Mouse (Mus musculus) embryonic fibroblast, embryonic 13.5 days (primary cell): ENCODE results near the gene Gpatch4. TPM values are rescaled to one million over a fixed set of nuclear protein-coding genes. Genes with fewer than 3 reads are reported as not detected.

Experiments
- H3K27ac ChIP-seq: 2 replicates; pipeline ENCODE4 v1.5.1; 2012; ENCODE audit warnings: low read length, control low read depth, inconsistent platforms; ENCODE audit not compliant: insufficient read depth
- H3K4me1 ChIP-seq: 2 replicates; pipeline ENCODE4 v1.6.1; 2011; ENCODE audit warnings: low read length; ENCODE audit not compliant: control insufficient read depth, insufficient read depth
- H3K4me3 ChIP-seq: 2 replicates; pipeline ENCODE4 v1.5.1; 2011; ENCODE audit warnings: mild to moderate bottlenecking, control low read depth, low read length; ENCODE audit not compliant: insufficient read depth
- CTCF ChIP-seq: IDR thresholded peaks from 2 replicates; pipeline ENCODE4 v1.5.1; 2011; ENCODE audit warnings: mild to moderate bottlenecking, control low read depth, low read length, moderate library complexity, borderline replicate concordance; ENCODE audit not compliant: insufficient read depth
- POLR2A ChIP-seq: IDR thresholded peaks from 2 replicates; pipeline ENCODE4 v1.6.1; 2011; ENCODE audit warnings: low read depth, mild to moderate bottlenecking, control low read depth, low read length, moderate library complexity
- polyA plus RNA-seq: library from polyadenylated mRNA; stranded (reverse); fragments of >200 nt; gene quantifications from 2 replicates; pipeline ENCODE4 v1.2.4, GENCODE M21; 2011; ENCODE audit warnings: low read depth; ENCODE audit not compliant: missing spikeins, insufficient read length

The Gpatch4 gene
- polyA plus RNA-seq, 1 experiment = 20.1 TPM

DNA sequence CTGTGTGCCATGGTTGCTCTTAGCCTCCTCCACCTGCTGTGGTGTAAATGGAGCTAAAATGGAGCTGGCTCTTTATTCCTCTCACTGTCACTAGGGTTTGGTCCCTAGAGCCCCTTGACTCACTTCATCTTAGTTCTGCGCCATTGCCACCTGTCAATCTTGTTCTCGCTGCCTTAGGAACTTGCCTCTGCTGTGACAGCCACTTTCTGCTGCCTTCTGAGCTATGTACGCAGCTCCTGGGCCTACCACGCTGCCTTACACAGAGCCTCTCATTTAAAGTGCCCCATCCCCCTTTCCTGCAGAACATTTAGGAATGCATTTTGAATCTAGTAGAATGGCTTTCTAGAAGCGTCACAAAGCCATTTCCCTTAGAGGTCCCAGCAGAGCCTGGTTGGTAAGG, 51.2 kb downstream of the Gpatch4 start:
- no peak overlapping the region for H3K27ac ChIP-seq
- no peak overlapping the region for H3K4me3 ChIP-seq
- no peak for TF ChIP-seq CTCF
- no peak for TF ChIP-seq POLR2A
- H3K4me1 ChIP-seq = peaks cover 4% of the 10 kb centered on the region; the same call in 1 of the 2 replicates

DNA sequence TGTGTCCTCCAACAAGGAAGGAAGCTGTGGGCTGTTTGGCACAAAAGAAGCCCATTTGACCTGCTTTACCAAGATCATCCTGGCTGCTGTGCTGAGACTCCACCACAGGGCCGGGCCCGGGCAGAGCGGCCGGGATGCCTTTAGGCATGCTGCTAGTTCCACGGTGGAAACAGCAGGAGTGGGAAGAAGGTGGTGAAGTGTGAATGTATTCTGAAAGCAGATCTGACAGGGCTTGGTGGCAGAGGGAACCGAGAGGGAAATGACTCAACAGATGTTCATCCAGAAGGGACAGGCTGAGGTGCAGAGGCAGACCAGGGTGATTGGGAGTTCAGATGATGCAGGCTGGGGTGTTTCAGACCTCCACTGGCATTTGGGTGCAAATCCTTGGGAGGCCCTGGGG, 54.8 kb downstream of the Gpatch4 start:
- Histone ChIP-seq H3K4me1 (peaks cover 4% of the 10 kb centered on the region; the same call in 1 of the 2 replicates), H3K4me3 (no peak overlapping the region), H3K27ac (no peak overlapping the region)
- TF ChIP-seq CTCF (no peak), POLR2A (no peak)

DNA sequence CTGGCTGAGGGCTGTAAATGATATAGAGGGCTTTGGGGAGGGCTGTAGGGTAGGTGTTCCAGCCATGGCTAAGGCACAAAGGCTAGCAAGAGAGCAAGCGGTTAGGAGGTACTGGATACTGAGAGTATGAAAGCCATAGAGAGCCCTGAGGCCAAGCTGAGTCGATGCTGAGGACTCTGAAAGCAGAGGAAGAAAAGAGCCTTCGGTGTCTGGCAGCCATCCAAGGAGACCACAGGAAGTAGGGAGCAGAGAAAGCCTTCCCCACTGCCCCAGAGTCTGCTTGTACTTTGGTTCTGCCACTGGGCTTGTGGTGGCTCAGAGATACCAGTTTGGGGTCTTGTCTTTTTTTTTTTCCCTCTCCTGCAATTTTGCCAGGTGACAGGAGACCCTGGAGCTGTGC, 57.3 kb downstream of the Gpatch4 start:
- H3K27ac ChIP-seq = no peak overlapping the region
- no peak for TF ChIP-seq POLR2A
- no peak for TF ChIP-seq CTCF
- H3K4me1 ChIP-seq = peaks cover 4% of the 10 kb centered on the region; the same call in 1 of the 2 replicates
- no peak overlapping the region for H3K4me3 ChIP-seq

DNA sequence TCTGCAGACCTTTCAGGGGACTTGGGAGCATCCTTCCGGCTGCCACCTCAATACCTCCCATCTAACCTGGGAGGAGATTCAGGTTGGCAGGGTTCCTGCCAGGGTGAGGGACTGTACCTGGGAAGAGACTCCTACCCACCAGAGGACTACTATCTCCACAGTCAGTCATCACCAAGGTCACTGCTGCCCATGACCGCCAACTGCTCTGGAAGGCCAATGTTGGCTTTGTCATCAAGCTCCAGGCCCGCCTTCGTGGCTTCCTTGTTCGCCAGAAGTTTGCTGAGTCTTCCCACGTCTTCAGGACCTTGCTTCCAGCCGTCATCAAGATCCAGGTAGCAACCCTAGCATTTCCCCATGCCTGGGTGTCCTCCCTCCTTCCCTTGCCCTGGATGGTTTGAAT, 58.8 kb downstream of the Gpatch4 start:
- Histone ChIP-seq H3K27ac (no peak overlapping the region), H3K4me3 (no peak overlapping the region), H3K4me1 (peaks cover 4% of the 10 kb centered on the region; the same call in 1 of the 2 replicates)
- TF ChIP-seq CTCF (no peak), POLR2A (no peak)

DNA sequence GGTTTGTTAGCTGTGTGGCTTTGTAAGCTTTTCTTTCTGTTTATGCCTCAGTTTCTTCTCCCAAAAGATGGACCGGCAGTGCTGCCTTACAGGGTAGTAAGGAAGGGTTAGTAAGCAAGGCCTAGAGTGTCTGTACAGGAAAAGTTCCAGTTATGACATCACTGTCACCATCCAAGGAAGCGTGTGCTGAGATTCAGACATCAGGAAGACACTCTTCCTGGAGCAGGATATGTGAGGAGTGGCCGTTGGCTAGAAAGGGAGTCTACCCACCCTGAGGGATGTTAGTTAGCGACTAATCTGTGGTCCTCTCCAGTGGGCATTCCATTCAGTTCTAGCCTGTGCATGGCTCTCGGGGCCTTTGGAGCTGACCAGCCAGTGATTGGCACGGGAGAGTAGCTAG, 59.3 kb downstream of the Gpatch4 start:
- H3K4me1 ChIP-seq = peaks cover 4% of the 10 kb centered on the region; the same call in 1 of the 2 replicates
- no peak overlapping the region for H3K4me3 ChIP-seq
- no peak overlapping the region for H3K27ac ChIP-seq
- TF ChIP-seq CTCF (no peak), POLR2A (no peak)

DNA sequence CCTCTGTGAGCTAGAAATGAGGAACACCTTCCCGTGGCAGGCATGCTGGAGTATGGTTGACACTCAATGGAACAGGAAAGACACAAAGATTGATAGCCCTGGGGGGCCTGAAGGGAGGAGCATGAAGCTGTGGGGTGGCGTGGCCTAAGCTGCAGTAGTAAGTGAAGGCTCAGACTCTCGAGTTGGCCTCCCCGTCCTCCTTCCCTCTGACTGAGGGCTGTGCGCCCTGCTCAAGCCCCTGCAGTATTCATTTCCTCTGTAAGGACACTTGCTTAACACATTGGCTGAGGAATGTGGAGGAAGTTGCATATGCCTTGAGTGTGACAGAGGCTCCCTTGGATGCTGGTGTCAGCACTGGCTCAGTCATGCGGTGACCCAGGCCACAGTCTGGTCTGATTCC, 59.7 kb downstream of the Gpatch4 start:
- no peak overlapping the region for H3K27ac ChIP-seq
- peaks cover 4% of the 10 kb centered on the region; the same call in 1 of the 2 replicates for H3K4me1 ChIP-seq
- no peak overlapping the region for H3K4me3 ChIP-seq
- TF ChIP-seq CTCF (no peak), POLR2A (no peak)

Other genes starting within 250 kb of the Gpatch4 start
- gene Ntrk1, start 247.9 kb upstream of the Gpatch4 start, polyA plus RNA-seq = not detected in 2 replicates
- gene Insrr, start 246.2 kb upstream of the Gpatch4 start, polyA plus RNA-seq = not detected in 2 replicates
- 65.8 and 74.0 TPM in 2 replicates for gene Pear1, start 218.8 kb upstream of the Gpatch4 start, polyA plus RNA-seq
- not detected in 2 replicates for gene Sh2d2a, start 196.4 kb upstream of the Gpatch4 start, polyA plus RNA-seq
- gene Prcc, start 157.5 kb upstream of the Gpatch4 start, polyA plus RNA-seq = 27.5 and 34.2 TPM in 2 replicates
- 267 and 287 TPM in 2 replicates for gene Hdgf, start 136.8 kb upstream of the Gpatch4 start, polyA plus RNA-seq
- gene Mrpl24, start 123.6 kb upstream of the Gpatch4 start, polyA plus RNA-seq = 130 and 167 TPM in 2 replicates
- 41.6 and 54.7 TPM in 2 replicates for gene Isg20l2, start 112.8 kb upstream of the Gpatch4 start, polyA plus RNA-seq
- gene Rrnad1, start 112.4 kb upstream of the Gpatch4 start, polyA plus RNA-seq = 11.4 and 12.0 TPM in 2 replicates
- 80.0 and 99.8 TPM in 2 replicates for gene Crabp2, start 94.4 kb upstream of the Gpatch4 start, polyA plus RNA-seq
- gene Nes, start 72.0 kb upstream of the Gpatch4 start, polyA plus RNA-seq = 25.7 and 71.2 TPM in 2 replicates
- gene Bcan, start 42.9 kb upstream of the Gpatch4 start, polyA plus RNA-seq = 0.61 TPM in 1 of 2 replicates, not detected in the other
- not detected in 2 replicates for gene Hapln2, start 15.5 kb upstream of the Gpatch4 start, polyA plus RNA-seq
- 90.8 and 97.3 TPM in 2 replicates for gene Naxe, start 15.4 kb downstream of the Gpatch4 start, polyA plus RNA-seq
- not detected in 2 replicates for gene Ttc24, start 35.2 kb downstream of the Gpatch4 start, polyA plus RNA-seq
- gene Iqgap3, start 38.9 kb downstream of the Gpatch4 start, polyA plus RNA-seq = 14.8 and 20.1 TPM in 2 replicates
- 49.1 and 57.0 TPM in 2 replicates for gene Mef2d, start 99.3 kb downstream of the Gpatch4 start, polyA plus RNA-seq
- gene Rhbg, start 211.6 kb downstream of the Gpatch4 start, polyA plus RNA-seq = not detected in 2 replicates
- gene Gm38392, start 244.1 kb downstream of the Gpatch4 start, polyA plus RNA-seq = not detected in 2 replicates